Mouse (Mus musculus) adrenal gland (tissue): ENCODE measurements around the gene Stim1.

Source experiments
- intact Hi-C: fragments of 180-260 bp; cut with DNase I; formaldehyde crosslinking; loops from one replicate; pipeline ENCODE4 v1.15.1; 2025
- long read RNA-seq, 2 experiments: library from polyadenylated mRNA; unstranded; transcript quantifications; one replicate each; pipeline ENCODE4 v2.0.0; 2020; ENCODE audit warnings: borderline replicate concordance in 1 of 2; ENCODE audit not compliant: insufficient replicate concordance in 1 of 2

Stim1 gene
- long read RNA-seq, experiment 1, full-length matches to known transcripts = 4 of 20 reads
- long read RNA-seq, experiment 1, partial matches to known transcripts = 5 of 20 reads
- long read RNA-seq, experiment 1, other reads (novel, unspliced or antisense) = 11 of 20 reads
- long read RNA-seq, experiment 2, full-length matches to known transcripts = 3 of 22 reads
- long read RNA-seq, experiment 2, partial matches to known transcripts = 13 of 22 reads
- long read RNA-seq, experiment 2, other reads (novel, unspliced or antisense) = 6 of 22 reads

DNA sequence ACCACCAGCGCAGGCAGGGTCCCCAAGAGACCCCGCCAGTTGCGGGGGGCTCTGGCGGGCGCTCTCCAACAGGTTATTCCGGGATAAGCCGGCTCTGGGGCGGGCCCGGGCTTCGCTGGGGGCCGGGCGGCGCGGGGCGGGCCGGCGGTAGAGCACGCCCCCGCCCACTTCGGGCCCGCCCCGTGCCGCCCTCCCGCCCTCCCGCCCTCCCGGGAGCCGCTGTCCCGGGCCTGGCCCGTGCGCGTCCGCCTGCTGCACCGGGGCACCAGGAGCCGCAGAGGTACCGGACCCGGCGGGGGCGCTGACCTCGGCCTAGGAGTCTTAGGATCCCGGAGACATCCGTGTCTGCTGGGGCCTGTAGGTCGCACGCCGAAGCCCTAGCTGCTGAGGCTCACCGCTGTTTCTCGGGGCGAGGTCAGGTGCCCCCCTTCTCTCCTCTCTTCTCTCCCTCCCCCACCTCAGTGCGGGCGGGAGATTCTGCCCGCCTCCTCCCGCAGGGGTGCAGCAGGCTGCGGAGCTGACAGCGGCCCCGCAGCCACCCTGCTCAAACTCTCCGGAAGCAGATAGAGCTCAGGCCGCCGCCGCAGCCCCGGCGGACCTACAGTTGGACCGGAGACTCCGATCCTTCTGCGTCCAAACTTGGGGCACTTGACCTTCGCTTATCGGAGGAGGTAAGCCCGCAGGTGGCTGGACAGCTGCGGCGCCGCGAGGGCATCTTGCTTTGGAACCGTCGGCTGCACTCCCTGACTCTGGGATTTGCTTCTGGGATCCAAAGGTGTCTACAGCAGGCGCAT is at the start of gene Stim1:
Gene Stim1, plus strand, starts transcription at position 206 of the 794 bp plus-strand sequence.
- intact Hi-C loops = loop anchor here (1.0 kb wide), 1 partner anchor 150 kb away; no protein-coding TSS in a partner anchor

DNA sequence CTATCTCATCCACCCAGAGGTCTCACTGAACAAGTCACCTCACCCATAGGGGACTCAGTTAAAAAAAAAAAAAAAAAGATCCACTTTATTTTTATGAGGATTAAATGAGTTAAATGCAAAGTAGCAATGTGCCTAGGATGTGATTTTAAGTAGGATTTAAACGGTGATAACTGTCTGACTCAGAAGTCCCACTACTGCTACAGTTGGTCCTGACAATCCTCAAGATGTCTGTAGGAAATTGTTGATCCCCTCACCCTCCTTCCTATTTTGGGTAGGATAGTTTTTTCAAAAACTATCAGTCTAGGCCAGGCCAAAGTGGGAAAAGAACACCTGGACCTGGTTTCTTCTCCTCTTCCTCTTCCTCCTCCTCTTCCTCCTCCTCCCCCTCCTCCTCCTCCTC is 45.7 kb upstream of the Stim1 start:
- intact Hi-C loops = no loop called here

DNA sequence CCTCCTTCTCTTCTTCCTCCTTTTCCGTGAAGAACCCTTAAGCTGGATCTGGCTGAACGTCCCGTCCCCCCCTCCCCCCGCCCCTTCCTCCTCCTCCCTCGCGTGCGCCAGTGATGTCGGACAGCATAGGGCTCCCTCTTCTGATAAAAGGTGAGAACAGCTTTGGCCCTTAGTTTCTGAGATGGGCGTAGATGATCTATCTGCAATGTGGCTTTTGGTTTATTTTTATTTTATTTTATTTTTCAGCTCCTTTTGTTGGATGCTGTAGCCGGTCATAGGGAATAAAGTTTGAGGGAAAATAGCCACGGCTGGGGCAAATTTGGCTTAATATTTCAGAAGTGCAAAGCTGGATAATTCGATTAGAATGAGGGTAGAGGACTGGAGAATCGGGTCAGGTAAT is 45.3 kb upstream of the Stim1 start:
- intact Hi-C loops = no loop called here

DNA sequence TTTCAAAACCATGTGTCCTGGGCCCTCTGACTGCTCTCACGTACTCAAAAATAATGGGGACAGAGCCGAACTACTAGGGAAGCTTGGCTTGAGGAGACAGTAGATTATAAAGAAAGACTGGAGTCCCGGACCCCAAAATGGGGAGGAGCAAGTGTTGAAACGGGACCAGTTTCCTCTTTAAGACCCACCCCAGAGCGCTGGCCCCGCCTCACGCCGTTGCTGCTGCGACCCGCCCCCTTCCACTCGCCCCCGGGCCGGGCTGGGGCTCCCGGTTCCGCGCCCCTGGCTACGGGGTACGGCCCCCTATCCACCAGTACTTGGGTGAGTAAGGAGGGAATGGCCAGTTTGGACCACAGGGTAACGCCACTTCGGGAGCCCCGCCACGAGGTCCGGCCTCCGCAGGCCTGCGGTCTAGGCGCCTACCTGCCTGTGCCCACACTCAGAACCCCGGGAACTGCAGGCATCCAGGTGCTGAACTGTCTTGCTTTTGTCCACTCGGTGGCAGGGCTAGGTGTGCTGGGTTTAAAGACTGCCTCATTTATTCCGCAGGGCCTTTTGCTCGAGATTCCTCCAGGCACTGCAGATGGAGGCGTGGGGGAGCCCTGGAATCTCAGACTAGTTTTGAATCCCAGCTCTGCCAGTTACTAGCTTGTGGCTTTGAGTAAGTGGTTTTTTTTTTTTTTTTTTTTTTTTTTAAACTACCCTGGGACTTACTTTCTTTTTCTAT is 44.6 kb upstream of the Stim1 start:
- intact Hi-C loops = no loop called here

DNA sequence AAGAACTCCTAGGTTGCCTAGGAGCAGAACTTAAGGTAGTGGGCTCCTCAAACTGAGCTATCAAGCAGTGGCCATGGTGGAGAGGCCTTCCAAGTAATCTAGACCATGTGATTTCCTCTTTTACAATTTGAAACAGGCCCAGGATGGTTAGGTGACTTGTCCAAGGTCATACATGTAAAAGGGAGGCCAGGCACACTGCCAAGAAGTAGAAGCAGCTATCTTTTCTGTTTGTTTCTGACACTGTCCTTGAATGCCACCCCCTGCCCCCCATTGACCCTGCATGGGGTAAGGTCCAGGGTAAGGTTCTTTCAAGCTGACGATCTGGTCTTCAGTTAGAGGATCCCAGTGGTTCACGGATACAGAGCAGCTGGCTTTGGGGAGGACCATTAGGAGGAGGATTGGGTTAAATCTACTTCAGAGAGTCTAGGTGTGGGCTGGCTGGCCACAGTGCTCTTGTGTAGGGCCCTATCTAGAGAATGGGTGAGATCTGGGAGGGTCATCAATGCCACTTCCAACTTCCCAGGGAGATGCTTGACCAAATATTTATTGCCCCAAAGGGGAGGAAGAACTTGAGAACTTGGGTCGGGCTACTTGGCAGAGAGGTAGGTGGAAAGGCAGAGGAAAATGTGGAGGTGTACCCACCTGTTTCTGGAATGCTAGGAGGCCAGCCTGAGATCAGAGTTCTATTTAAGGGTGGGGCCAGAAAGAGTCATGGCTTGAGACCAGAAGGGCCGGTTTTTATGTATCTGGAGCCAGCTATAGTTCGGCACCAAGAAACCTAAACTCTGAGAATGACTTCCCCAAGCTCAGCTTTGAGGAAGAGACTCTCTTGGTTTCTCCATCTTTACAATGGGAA is 43.5 kb upstream of the Stim1 start:
- intact Hi-C loops = no loop called here

DNA sequence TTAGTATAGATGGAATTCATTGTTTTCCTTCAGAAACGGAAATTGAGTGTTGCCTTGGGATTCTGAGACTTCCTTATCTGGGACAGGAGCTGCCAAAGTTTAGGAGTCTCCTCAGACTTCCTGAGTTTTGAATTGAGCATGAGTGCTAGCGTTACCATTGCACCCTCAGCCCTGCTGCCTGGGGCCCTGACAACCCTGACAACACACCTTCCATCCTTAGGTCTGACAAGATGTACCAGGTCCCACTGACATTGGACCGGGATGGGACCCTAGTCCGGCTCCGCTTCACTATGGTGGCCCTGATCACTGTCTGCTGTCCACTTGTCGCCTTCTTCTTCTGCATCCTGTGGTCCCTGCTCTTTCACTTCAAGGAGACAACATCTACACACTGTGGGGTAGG is 41.6 kb upstream of the Stim1 start:
- intact Hi-C loops = no loop called here

DNA sequence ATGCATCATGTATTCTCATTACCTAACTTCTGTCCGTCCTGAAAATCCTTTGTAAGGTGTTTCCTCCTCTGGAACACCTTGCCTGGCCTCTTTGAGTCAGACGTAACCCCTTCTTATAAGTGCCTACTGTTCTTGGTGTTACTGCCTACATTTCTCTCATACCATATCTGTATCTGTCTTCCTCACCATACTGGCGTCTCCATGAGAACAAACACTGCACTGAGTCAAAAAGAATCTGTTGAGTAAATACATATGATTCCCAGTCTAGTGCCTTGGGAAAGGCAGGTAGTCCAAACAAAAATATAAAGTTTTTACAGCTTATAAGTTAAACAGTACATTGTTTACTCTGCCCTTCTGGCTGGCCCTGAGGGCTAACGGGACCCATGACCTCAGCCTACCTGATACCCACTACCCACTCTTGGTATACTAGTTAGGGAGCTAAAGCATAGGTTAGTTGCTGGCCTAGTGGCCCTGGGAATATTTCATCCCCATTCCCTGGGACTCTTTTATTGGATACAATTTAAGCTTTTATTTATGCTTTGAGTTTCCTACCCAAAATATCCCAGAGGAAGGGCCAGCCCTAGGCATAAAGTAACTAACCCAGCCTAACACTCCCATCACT is 39.4 kb upstream of the Stim1 start:
- intact Hi-C loops = no loop called here

DNA sequence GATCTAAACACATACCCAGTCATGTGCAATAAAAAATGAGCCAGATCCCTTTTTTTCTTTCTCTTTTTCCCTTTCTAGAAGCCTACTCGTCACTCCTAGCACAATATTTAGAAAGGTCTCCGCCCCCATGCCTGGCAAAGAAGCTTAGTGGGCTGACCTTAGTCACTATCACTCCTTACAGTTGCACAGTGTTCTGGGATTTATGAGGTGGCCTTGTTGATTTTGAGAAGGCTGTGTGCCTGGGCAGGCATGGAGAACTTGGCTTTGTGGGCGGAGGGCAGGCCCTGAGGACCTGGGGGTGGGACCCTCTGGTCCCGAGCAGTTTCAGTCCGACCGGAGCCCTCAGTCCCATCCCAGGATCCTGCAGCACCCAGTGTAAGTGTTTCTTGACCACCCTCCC is 37.8 kb upstream of the Stim1 start:
- intact Hi-C loops = no loop called here

DNA sequence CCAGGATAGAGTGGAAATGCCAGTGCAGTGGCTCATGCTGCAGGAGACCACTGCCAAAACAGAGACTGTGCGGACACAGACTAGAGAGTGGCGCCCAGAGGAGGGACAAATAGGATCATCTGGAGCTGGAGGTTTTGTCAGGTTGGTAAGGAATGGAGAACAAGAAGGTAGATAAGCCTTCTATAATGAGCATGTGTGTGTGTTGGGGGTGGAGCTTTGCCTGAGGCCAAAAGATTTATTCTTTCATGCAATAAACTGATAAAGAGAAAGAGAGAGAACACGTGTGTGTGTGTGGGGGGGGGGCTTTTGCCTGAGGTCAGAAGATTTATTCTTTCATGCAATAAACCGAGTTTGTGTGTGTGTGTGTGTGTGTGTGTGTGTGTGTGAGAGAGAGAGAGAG is 34.5 kb upstream of the Stim1 start:
- intact Hi-C loops = no loop called here

DNA sequence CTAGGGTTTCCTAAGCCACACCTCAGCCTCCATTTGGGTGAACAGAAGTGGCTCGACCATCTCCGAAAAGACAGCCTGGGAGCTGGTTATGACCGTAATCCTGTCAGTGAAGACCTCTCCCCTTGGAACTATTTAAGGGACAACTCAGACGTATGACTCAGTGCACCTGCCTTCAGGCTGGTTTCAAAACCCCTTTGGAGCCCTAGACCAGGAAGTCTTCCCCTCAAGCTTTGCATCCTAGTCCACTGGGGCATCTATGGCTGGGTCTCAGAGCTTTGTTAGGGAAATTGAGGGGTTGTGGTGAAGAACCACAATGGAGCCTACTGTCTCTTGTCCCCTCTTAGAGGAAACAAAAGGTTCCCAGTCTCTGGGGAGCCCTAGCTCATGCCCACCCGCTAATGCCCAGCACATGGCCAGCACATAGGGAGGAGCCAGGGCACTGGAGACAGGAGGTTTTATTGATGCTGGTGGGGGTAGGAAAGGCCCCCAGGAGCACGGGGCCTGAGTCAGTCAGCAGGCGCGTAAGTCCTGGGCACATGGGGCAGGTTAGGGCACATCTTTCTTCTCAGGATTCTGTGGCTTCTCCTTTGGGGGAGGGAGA is 28.8 kb upstream of the Stim1 start:
- intact Hi-C loops = no loop called here

DNA sequence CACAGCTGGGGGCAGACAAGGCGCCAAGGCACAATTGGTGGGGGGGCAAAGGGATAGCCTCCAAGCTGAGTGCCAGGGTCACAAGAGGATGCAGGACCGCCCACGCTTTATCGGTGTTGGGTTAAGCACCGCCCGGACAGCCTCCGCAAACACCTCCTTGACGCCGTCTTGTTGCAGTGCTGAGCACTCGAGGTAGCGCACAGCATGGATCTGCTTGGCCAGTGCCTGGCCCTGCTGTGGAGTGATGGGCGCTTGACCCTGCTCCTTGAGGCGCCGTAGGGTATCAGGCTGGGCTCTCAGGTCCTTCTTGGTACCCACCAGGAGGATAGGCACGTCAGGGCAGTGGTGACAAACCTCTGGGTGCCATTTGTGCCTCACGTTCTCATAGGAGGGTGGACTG is 28.0 kb upstream of the Stim1 start:
- intact Hi-C loops = no loop called here

DNA sequence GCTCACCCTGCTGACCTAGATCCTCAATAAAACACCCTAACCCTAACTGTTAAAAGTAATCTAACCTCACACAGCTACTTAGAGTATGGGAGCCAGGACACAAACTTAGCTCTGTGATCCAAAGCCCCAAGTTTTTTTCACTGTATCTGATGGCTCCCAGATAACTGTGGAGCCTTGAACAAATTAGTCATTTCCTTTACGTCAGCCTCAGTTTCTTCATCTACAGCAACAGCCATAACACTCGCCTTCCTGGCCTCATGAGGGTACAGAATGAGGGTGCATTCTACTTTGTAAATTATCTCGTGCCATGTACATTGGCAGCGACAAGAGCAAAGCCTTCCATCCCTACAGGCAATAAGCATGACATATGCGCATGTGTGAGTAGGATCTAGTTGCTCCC is 25.2 kb upstream of the Stim1 start:
- intact Hi-C loops = no loop called here

DNA sequence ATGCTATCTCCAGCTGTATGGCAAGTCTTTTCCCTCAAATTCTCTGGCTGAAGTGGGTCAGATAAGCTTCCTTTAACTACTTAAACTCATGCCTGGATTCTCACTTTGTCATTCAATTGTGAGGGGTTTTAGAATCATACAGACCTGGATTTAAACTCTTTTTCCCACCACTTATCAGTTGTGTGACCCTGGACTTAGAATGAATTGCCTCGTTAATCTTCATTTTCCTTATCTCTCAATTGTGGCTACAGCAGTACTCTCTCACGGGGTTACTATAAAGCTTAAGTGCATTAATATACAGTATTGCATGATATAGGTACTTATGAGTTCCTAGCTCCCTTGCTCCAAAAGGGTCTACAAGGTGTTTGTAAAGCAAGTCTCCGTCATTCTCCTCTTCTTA is 24.7 kb upstream of the Stim1 start:
- intact Hi-C loops = no loop called here

DNA sequence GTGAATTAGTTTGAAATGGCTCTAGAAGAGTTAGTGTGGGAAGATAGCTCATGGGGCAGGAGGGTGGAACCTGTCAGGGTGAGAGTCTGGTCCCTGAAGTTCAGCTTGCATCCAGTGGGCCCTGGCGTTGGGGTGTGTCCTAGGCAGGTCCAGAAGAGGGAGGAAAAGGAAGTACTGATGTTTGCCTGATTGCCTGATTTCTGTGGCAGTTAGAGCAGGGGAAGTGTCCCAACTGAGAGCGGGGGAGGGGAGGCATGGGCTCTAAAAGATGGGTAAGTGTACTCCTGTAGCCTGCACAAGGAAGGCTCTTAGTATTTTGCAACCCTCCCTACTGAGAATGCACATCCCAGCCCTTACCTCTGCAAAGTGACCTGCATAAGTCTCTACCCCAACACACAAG is 23.7 kb upstream of the Stim1 start:
- intact Hi-C loops = no loop called here

DNA sequence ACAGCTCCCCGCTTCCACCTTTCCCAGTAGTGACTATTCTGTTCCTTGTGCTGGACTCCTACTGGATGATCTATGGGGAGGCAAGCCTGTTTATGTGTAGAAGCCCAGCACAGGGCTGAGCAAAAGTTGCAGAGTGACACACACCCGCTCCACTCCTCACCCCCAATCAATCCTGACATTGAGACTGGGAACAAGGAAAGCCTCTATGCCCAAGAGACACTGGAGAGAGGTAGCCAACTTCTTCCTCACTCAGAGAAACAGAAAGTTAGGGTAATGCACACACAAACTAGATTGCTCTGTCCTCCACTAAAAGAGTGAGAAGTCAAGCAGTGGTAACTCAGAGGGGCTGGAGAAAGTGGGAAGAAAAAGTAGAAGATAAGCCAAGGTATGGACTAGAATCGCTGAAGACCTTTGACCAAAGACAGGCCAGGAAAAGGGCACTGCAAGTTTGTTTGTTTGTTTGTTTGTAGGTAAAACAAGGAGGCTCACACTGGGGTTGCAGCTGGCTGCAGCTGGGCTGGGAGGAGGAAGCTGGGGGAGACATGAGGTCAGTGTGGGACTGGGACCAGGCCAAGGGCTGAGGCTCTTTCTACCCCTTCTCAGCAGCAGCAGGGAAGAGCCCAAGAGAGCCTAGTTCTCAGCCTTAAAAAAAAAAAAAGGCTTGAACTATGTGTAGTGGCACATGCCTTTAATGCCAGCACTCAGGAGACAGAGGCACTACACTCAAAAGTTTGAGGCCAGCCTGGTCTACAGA is 22.6 kb upstream of the Stim1 start:
- intact Hi-C loops = no loop called here

DNA sequence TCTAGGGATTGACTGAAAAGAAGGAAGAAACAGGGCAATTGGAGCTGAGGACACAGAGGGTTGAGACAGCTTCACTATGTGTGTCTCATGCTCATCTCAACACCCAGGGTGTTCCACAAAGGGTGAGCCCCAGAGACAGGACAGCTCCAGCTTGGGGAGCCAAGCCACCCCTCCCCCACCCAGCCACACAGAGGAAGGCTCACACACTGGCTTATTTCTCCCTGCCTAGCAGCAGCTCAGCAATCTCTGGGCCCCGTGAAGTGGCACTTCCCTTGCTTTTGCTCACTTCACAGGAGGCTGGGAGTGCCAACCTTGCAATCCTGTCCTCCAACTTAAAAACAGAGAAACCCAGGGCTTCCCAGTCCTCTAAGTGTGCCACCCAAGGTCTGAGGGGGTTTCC is 21.8 kb upstream of the Stim1 start:
- intact Hi-C loops = no loop called here

DNA sequence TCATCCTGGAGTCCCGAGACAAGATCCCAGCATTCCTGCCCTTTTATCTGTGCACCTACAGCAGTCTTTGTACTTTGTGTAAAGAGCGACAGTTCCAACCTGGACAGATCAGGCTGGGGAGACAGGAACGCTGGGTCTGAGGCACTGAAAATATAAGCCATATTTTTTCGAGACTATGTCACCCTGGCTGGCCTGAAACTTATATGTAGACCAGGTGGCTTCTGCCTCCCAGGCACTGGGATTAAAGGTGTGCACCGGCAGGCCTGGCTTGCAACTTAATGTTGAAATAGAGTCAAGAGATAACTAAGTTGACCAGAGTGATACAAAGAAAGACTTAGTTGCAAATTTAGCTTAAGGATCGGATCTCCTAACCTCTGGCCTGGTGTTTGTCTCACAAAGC is 21.3 kb upstream of the Stim1 start:
- intact Hi-C loops = no loop called here

DNA sequence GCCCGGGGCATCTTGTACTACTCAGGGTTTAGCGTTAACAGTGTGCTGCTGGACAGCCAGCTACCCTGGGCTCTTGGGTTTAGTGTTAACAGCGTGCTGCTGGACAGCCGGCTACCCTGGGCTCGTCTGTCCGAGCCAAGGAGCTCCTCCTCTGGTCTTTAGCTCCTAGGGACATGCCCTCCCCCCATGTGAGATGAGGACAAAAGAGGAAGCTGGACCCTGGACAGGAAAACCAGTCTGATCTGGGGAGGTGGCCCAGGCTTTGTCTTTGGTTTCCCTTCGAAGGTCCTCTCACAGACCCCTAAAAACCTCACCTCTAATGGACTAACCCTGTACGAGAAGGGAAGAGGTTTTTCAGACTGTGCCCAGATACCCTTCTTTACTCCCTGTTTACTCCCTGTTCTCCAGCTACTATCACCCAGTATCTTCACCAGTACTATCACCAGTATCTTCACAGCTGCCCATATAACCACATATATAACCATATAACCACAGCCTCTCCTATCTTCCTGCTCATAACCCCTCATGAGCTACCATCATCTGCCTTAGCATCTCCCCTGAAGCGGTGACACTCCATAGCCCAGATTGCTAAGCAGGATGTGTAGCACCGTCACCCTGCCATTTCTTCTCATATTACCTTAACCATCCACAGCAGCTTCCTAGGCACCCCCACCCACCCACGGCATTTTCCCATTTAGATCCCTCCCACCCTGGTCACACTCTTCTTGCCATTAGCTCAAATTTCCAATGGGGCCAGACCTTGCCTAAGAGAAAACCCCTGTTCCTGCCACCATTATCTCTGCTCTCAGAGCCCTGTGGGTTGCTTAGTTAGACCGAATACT is 20.4 kb upstream of the Stim1 start:
- intact Hi-C loops = no loop called here
